Mouse (Mus musculus) neural tube, postnatal 0 days (tissue): ENCODE data around the gene Gm13030. TPM values are rescaled to one million over a fixed set of nuclear protein-coding genes. Genes with fewer than 3 reads are reported as not detected.

Experiments used
- polyA plus RNA-seq: library from polyadenylated mRNA; unstranded; fragments of >200 nt; fragmentation: Nextera tagmentation; extraction: Ambion mirVana; gene quantifications from 2 replicates; pipeline ENCODE4 v1.2.1, GENCODE M21; 2015

Gm13030 gene
- not detected in 2 replicates for polyA plus RNA-seq

GRCm38 (mm10) chr4:138873864-138874263, at the start of gene Gm13030:
Gene Gm13030, minus strand, starts transcription at chr4:138873964.

GRCm38 (mm10) chr4:138913797-138914196, 40.0 kb upstream of the Gm13030 start, which contains the start of gene Otud3:
Gene Otud3, minus strand, starts transcription at chr4:138913945.

GRCm38 (mm10) chr4:138877731-138878130, 4.0 kb upstream of the Gm13030 start, which contains the start of gene Pla2g2e:
Gene Pla2g2e, plus strand, starts transcription at chr4:138877942.

GRCm38 (mm10) chr4:138863344-138863998, 10.3 kb downstream of the Gm13030 start, which contains the start of gene Pla2g5:
Gene Pla2g5, minus strand, starts transcription at chr4:138863482.

Other genes with a start within 250 kb of the Gm13030 start
- 1.3 and 1.7 TPM in 2 replicates for gene Vwa5b1, start 238.1 kb downstream of the Gm13030 start, polyA plus RNA-seq
- 0.23 and 0.49 TPM in 2 replicates for gene Pla2g2c, start 149.2 kb downstream of the Gm13030 start, polyA plus RNA-seq
- 3.4 TPM in 2 replicates for gene Ubxn10, start 136.8 kb downstream of the Gm13030 start, polyA plus RNA-seq
- gene Pla2g2f, start 116.3 kb downstream of the Gm13030 start, polyA plus RNA-seq = 0.08 and 0.09 TPM in 2 replicates
- 1.2 and 1.3 TPM in 2 replicates for gene Pla2g2d, start 98.2 kb downstream of the Gm13030 start, polyA plus RNA-seq
- gene Pla2g5, start 10.5 kb downstream of the Gm13030 start, polyA plus RNA-seq = 0.37 and 0.44 TPM in 2 replicates
- 0.21 TPM in 1 of 2 replicates, not detected in the other for gene Pla2g2e, start 4.0 kb upstream of the Gm13030 start, polyA plus RNA-seq
- gene Otud3, start 40.0 kb upstream of the Gm13030 start, polyA plus RNA-seq = 4.1 and 4.2 TPM in 2 replicates
- not detected in 2 replicates for gene Rnf186, start 93.1 kb upstream of the Gm13030 start, polyA plus RNA-seq
- gene Tmco4, start 98.9 kb upstream of the Gm13030 start, polyA plus RNA-seq = 1.5 TPM in 2 replicates
- 1.3 and 1.8 TPM in 2 replicates for gene Htr6, start 201.6 kb upstream of the Gm13030 start, polyA plus RNA-seq
- gene Nbl1, start 219.0 kb upstream of the Gm13030 start, polyA plus RNA-seq = 74.7 and 98.3 TPM in 2 replicates